In genomic region chr3:94341959-94342422, GRCm38 (mm10) we compare ENCODE assay signal across 13 mouse cellular contexts. TPM values are rescaled to one million over a fixed set of nuclear protein-coding genes. Genes with fewer than 3 reads are reported as not detected.
A peak's percentile ranks its signal among the peaks of the same experiment; 100 is the strongest.
DNase-seq lines count a peak whose midpoint lies in the region; ATAC-seq lines count a peak whose summit lies in the region.
"Had no signal": no experiment of that assay in that cellular context is flagged by ENCODE, and none has a peak within 500 bp of the region (broad histone marks: within the 10 kb centered on the region; RNA-seq: fewer than 3 reads in every experiment).

Gene Them5 (plus strand): TSS chr3:94342099.

- peaks cover 5% of the 10 kb centered on the region; the same call in 1 of the 2 replicates for H3K4me1 ChIP-seq in forebrain, embryonic 10.5 days
- H3K4me1 ChIP-seq in forebrain, embryonic 11.5 days (replicated peaks; ENCODE audit: control insufficient read depth, insufficient read depth, low read length): no peaks in the 10 kb centered on the region
- H3K4me1 ChIP-seq in midbrain, embryonic 15.5 days: peaks cover 3% of the 10 kb centered on the region; the same call in 1 of the 2 replicates

- no peaks in the 10 kb centered on the region for H3K27me3 ChIP-seq in forebrain, embryonic 10.5 days (ENCODE audit: poor library complexity, severe bottlenecking)
- H3K27me3 ChIP-seq in forebrain, embryonic 11.5 days (ENCODE audit: control insufficient read depth, insufficient read depth, low read length): no peaks in the 10 kb centered on the region
- no peaks in the 10 kb centered on the region for H3K27me3 ChIP-seq in midbrain, embryonic 15.5 days (replicated peaks)

- H3K4me3 ChIP-seq in forebrain, embryonic 10.5 days: no peak within 1 kb of the TSS
- no peak within 1 kb of the TSS for H3K4me3 ChIP-seq in forebrain, embryonic 11.5 days (ENCODE audit: low read depth, low read length)
- no peak within 1 kb of the TSS for H3K4me3 ChIP-seq in midbrain, embryonic 15.5 days

- DNase-seq in forebrain, embryonic 10.5 days (ENCODE audit: extremely low spot score, low spot score): no peak
- DNase-seq in forebrain, embryonic 11.5 days (ENCODE audit: low spot score): no peak
- DNase-seq in left cerebral cortex, postnatal 4 days: peak; percentile 77
- DNase-seq in left cerebral cortex, postnatal 14 days (ENCODE audit: low spot score in 2 of 2): no peak
- DNase-seq in lung, adult 18-20 months: peak; percentile 22 to 53
- DNase-seq in layer of hippocampus, adult 9-10 months (ENCODE audit: low spot score): no peak
- no peak for DNase-seq in embryo, embryonic 11 days
- DNase-seq: heart, postnatal 14 days had no signal

- no peak within 1 kb of the TSS for H3K4me2 ChIP-seq in forebrain, embryonic 11.5 days (ENCODE audit: low read depth, low read length, severe bottlenecking)
- no peak within 1 kb of the TSS for H3K4me2 ChIP-seq in midbrain, embryonic 15.5 days

- ATAC-seq in forebrain, embryonic 11.5 days (replicated peaks; ENCODE audit: low FRiP score): no peak
- ATAC-seq in midbrain, embryonic 15.5 days (replicated peaks): 0 out of 2 replicates have a peak, but pooled peaks have one; percentile 20

- intact Hi-C loops in left cerebral cortex, postnatal 4 days (cut with DNase I): no loop called here
- intact Hi-C loops in left cerebral cortex, postnatal 14 days (cut with DNase I): no loop called here

- no peak within 1 kb of the TSS for H3K9ac ChIP-seq in forebrain, embryonic 11.5 days (ENCODE audit: low read length)
- H3K9ac ChIP-seq in midbrain, embryonic 15.5 days: no peak within 1 kb of the TSS

- H3K9me3 ChIP-seq in forebrain, embryonic 10.5 days: no peaks in the 10 kb centered on the region
- H3K9me3 ChIP-seq in forebrain, embryonic 11.5 days (ENCODE audit: control insufficient read depth, low read length): no peaks in the 10 kb centered on the region
- no peaks in the 10 kb centered on the region for H3K9me3 ChIP-seq in midbrain, embryonic 15.5 days

- WGBS in forebrain, embryonic 10.5 days: 67% methylated on average over 3 of the region's 3 CpGs
- WGBS in forebrain, embryonic 11.5 days: 75% methylated on average over 3 of the region's 3 CpGs
- 58% methylated on average over 3 of the region's 3 CpGs for WGBS in midbrain, embryonic 15.5 days

- no peaks in the 10 kb centered on the region for H3K36me3 ChIP-seq in forebrain, embryonic 10.5 days (replicated peaks)
- H3K36me3 ChIP-seq in forebrain, embryonic 11.5 days (ENCODE audit: control insufficient read depth, insufficient read depth, low read length): no peaks in the 10 kb centered on the region
- H3K36me3 ChIP-seq in midbrain, embryonic 15.5 days (replicated peaks): no peaks in the 10 kb centered on the region

- 0 out of 2 replicates have a peak within 1 kb of the TSS, but pooled peaks have one; percentile 25 for H3K27ac ChIP-seq in forebrain, embryonic 10.5 days
- no peak within 1 kb of the TSS for H3K27ac ChIP-seq in forebrain, embryonic 11.5 days (ENCODE audit: low read depth, low read length)
- 0 out of 2 replicates have a peak within 1 kb of the TSS, but pooled peaks have one; percentile 9 for H3K27ac ChIP-seq in midbrain, embryonic 15.5 days

RNA-seq across cellular contexts. Expression of gene Them5, which starts in this region (rescaled TPM):
- not detected in 2 replicates for polyA plus RNA-seq in forebrain, embryonic 10.5 days (2016; fragmentation: Nextera tagmentation; extraction: Ambion mirVana)
- polyA plus RNA-seq in forebrain, embryonic 11.5 days (2014; fragmentation: Nextera tagmentation; extraction: Ambion mirVana): 0.35 and 0.57 TPM in 2 replicates
- not detected for total RNA-seq in left cerebral cortex, postnatal 4 days (2021)
- total RNA-seq in left cerebral cortex, postnatal 14 days (2021): not detected
- not detected in 2 replicates for polyA plus RNA-seq in midbrain, embryonic 15.5 days (2015; fragmentation: Nextera tagmentation; extraction: Ambion mirVana)
- total RNA-seq: gastrocnemius, adult 18-20 months; heart, postnatal 14 days had no signal
- polyA plus RNA-seq: C2C12; large intestine, adult 2 months; limb, embryonic 11.5 days had no signal

Comparison
In these comparisons a context has a peak if more than half of its experiments do, and no peak if none do; other contexts are left out.
1. Peak in DNase-seq in left cerebral cortex, postnatal 4 days; RNA of the gene not detected or under 1 TPM.
2. Peak in ATAC-seq and H3K27ac ChIP-seq in midbrain, embryonic 15.5 days; RNA of the gene not detected or under 1 TPM.
3. DNase-seq: peak in lung, adult 18-20 months (2 of 2); none in forebrain, embryonic 10.5 days (single experiment), forebrain, embryonic 11.5 days (single experiment), left cerebral cortex, postnatal 14 days (0 of 2), layer of hippocampus, adult 9-10 months (single experiment) and embryo, embryonic 11 days (single experiment).